Mouse (Mus musculus): ENCODE data around the gene Zc3h7a. TPM values are rescaled to one million over a fixed set of nuclear protein-coding genes. Genes with fewer than 3 reads are reported as not detected.
A peak's percentile ranks its signal among the peaks of the same experiment; 100 is the strongest.

The Zc3h7a gene
- polyA plus RNA-seq, 1 experiment from 2014 or later, result 106 TPM

DNA sequence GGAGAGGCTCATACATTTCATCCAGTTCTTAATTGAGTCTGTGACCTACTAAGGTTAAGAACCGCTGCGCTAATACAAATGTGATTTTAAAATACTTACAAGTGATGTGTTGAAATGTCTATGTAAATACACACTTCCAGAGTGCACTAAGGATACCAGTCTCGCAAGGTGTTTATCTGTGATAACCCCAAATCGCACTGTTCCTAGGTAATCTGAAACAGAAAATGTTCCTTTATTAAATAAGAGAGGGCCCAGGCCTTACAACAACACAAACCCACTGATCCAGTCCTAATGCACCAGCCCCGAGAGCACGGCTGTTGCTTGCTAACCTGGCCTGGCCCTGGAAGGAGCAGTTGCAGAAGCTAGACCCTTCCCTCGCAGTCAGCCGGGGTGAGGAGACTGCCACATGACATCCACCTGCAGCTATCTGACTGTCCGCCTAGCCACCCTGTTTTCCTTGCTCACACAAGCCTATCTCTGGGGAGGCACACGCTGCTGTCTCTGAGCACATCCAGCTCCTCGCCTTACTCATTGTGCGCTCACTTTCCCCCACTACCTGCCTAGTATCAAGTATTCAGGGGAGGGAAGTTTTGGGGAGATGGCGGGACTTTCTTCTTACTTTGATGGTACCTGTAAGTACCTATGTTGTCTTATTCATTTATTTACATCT, 82.3 kb downstream of the Zc3h7a start:
- Histone ChIP-seq H3K9ac (no peak overlapping the region), H3K36me3 (peaks cover 38% of the 10 kb centered on the region), H3K4me3 (replicated peaks) (no peak overlapping the region), H3K27ac (replicated peaks) (no peak overlapping the region), H3K4me2 (replicated peaks) (no peak overlapping the region), H3K27me3 (no peaks in the 10 kb centered on the region), H3K9me3 (replicated peaks) (no peaks in the 10 kb centered on the region), H3K4me1 (no peaks in the 10 kb centered on the region)
- 88% methylated on average over 13 of the region's 13 CpGs for WGBS
- ATAC-seq (ENCODE audit: insufficient number of reproducible peaks, low FRiP score, low TSS enrichment, low read depth), result no peak

DNA sequence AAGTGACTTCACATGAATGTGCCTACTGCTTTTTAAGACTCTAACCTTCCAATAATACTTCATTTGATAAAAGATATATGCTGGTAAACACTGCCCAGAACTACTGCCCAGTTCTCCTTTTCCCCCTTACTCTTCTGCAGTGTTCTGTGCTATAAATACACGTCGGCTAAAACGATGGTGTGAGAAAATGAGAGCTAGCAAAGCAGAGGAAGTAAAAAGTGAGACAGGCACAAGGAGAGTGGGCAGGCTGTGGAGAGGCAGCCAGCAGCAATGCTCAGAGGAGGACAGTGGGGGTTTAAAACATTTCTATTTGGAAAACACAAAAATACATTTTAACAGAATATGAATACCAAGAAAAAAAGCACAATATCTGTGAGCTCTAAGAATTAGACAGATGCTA, 83.7 kb downstream of the Zc3h7a start:
- Histone ChIP-seq H3K4me2 (replicated peaks) (no peak overlapping the region), H3K27ac (replicated peaks) (no peak overlapping the region), H3K9me3 (replicated peaks) (no peaks in the 10 kb centered on the region), H3K9ac (no peak overlapping the region), H3K36me3 (peaks cover 51% of the 10 kb centered on the region), H3K4me1 (no peaks in the 10 kb centered on the region), H3K27me3 (no peaks in the 10 kb centered on the region), H3K4me3 (replicated peaks) (no peak overlapping the region)
- 77% methylated on average over 3 of the region's 3 CpGs for WGBS
- no peak for ATAC-seq (ENCODE audit: insufficient number of reproducible peaks, low FRiP score, low TSS enrichment, low read depth)

DNA sequence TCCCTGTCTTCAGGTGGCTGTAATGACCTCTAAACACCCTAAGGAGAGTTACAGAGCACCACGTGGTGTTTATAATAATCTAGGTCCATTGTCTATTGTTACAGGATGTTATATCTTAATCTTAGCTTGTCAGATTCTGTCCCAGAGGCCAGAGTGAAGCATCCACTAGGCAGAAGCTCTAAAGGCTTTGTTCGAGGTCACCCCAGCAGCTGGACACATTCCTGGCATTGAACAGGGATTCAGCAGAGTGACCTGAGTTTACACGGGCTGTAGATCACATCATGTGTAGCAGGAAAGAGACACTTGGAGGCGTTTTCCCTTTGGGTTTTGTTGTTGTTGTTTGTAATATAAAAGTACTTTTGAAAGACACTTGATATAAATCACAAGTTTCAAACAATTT, 84.1 kb downstream of the Zc3h7a start:
- 78% methylated on average over 4 of the region's 4 CpGs for WGBS
- peaks cover 56% of the 10 kb centered on the region for H3K36me3 ChIP-seq
- no peak overlapping the region for H3K27ac ChIP-seq (replicated peaks)

GRCm38 (mm10) chr16:11090836-11091570, 85.2 kb downstream of the Zc3h7a start:
- Histone ChIP-seq H3K4me3 (replicated peaks) (no peak overlapping the region), H3K27me3 (no peaks in the 10 kb centered on the region), H3K36me3 (peaks cover 61% of the 10 kb centered on the region), H3K9me3 (replicated peaks) (no peaks in the 10 kb centered on the region), H3K27ac (replicated peaks) (peak overlapping the region; percentile 9; the same call in 1 of the 2 replicates), H3K9ac (no peak overlapping the region), H3K4me2 (replicated peaks) (no peak overlapping the region), H3K4me1 (no peaks in the 10 kb centered on the region)
- no peak for ATAC-seq (ENCODE audit: insufficient number of reproducible peaks, low FRiP score, low TSS enrichment, low read depth)
- WGBS, result 72% methylated on average over 10 of the region's 10 CpGs

More for the DNA sequence above, 84.1 kb downstream of the Zc3h7a start:
- Histone ChIP-seq H3K9ac (no peak overlapping the region), H3K4me2 (replicated peaks) (no peak overlapping the region), H3K27me3 (no peaks in the 10 kb centered on the region), H3K4me3 (replicated peaks) (no peak overlapping the region), H3K4me1 (no peaks in the 10 kb centered on the region), H3K9me3 (replicated peaks) (no peaks in the 10 kb centered on the region)
- ATAC-seq (ENCODE audit: insufficient number of reproducible peaks, low FRiP score, low TSS enrichment, low read depth), result no peak

DNA sequence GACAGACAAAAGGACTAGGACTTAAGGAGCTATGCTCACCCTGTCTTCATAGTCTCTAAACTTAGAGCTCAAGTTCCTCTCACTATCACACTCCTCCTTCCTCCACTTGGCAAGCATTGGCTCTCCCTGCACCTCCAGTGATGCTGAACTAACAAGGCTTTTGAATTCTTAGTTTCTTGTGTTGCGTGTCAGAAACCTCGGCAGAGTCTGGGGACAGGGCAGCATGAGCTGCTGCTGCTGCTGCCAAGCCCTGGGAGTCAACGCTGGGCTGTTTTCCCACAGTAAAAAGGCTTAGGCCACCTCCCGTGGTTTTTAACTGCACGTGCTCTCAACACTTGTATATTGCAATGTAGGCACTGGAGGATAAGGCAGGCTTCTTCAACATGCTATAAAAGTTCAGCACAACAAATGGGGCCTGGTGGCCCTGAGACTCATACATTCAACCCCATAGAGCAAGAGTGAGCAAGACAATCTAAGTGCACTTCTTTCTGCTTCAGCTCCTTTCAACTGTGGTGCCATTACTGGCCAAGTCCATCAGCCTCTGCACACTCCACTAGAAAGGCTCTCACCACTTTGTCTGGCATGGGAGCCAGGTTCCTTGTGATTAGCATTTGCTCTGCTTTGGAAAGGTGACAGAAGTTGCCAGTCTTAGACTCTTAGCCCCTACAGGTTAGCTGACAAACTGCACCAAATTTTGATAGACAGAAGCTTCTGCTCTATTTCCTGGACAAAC, 89.2 kb downstream of the Zc3h7a start:
- H3K4me3 ChIP-seq (replicated peaks), result no peak overlapping the region
- WGBS, result 69% methylated on average over 5 of the region's 5 CpGs
- no peak overlapping the region for H3K4me2 ChIP-seq (replicated peaks)
- no peaks in the 10 kb centered on the region for H3K9me3 ChIP-seq (replicated peaks)
- ATAC-seq (ENCODE audit: insufficient number of reproducible peaks, low FRiP score, low TSS enrichment, low read depth), result no peak
- H3K9ac ChIP-seq, result no peak overlapping the region
- peaks cover 81% of the 10 kb centered on the region for H3K36me3 ChIP-seq
- no peaks in the 10 kb centered on the region for H3K4me1 ChIP-seq
- H3K27me3 ChIP-seq, result no peaks in the 10 kb centered on the region
- H3K27ac ChIP-seq (replicated peaks), result no peak overlapping the region

Small RNA genes within 50 kb of the gene (microRNA-seq; reads per million reads assigned to microRNA genes)
- gene Gm23935 (ENCODE audit: borderline number of aligned reads), result 137 reads per million, percentile 58 among the genes with 10 or more reads in this experiment

Other genes starting within 250 kb of the Zc3h7a start
- 43.4 and 44.4 TPM in 2 replicates for gene Snn, start 115.4 kb downstream of the Zc3h7a start, polyA plus RNA-seq (2015; fragmentation: Nextera tagmentation; extraction: Ambion mirVana)
- 107 and 110 TPM in 2 replicates for gene Litaf, start 110.2 kb downstream of the Zc3h7a start, polyA plus RNA-seq (2015; fragmentation: Nextera tagmentation; extraction: Ambion mirVana)
- gene Txndc11, start 41.7 kb downstream of the Zc3h7a start, polyA plus RNA-seq (2015; fragmentation: Nextera tagmentation; extraction: Ambion mirVana), result 39.2 and 39.7 TPM in 2 replicates
- gene Rsl1d1, start 26.9 kb upstream of the Zc3h7a start, polyA plus RNA-seq (2015; fragmentation: Nextera tagmentation; extraction: Ambion mirVana), result 153 and 159 TPM in 2 replicates
- gene Gspt1, start 77.9 kb upstream of the Zc3h7a start, polyA plus RNA-seq (2015; fragmentation: Nextera tagmentation; extraction: Ambion mirVana), result 77.0 and 77.7 TPM in 2 replicates
- not detected in 2 replicates for gene Tnfrsf17, start 137.4 kb upstream of the Zc3h7a start, polyA plus RNA-seq (2015; fragmentation: Nextera tagmentation; extraction: Ambion mirVana)
- 14.2 and 15.1 TPM in 2 replicates for gene Snx29, start 146.5 kb upstream of the Zc3h7a start, polyA plus RNA-seq (2015; fragmentation: Nextera tagmentation; extraction: Ambion mirVana)

Data from embryonic facial prominence, embryonic 15.5 days (tissue).